Mouse (Mus musculus) C2C12 (cell line): ENCODE results near the gene Dgkd.

Experiments
- CEBPB ChIP-seq: IDR thresholded peaks from one replicate; pipeline ENCODE4 v1.6.1; 2011; ENCODE audit warnings: low read depth, mild to moderate bottlenecking, control low read depth, moderate library complexity
- CTCF ChIP-seq: IDR thresholded peaks from one replicate; pipeline ENCODE4 v1.5.1; 2011; ENCODE audit not compliant: control insufficient read depth, insufficient read depth, insufficient read length
- FOSL1 ChIP-seq: IDR thresholded peaks from one replicate; pipeline ENCODE4 v1.8.0; 2011; ENCODE audit warnings: mild to moderate bottlenecking, low read length; ENCODE audit not compliant: poor library complexity, insufficient read depth, severe bottlenecking
- MAX ChIP-seq: IDR thresholded peaks from one replicate; pipeline ENCODE4 v1.6.1; 2011; ENCODE audit warnings: mild to moderate bottlenecking, control low read depth
- MYOD1 ChIP-seq: IDR thresholded peaks from one replicate; pipeline ENCODE4 v1.6.1; 2011; ENCODE audit warnings: low read depth; ENCODE audit not compliant: control insufficient read depth, insufficient read length
- MYOG ChIP-seq: IDR thresholded peaks from one replicate; pipeline ENCODE4 v1.6.1; 2011; ENCODE audit not compliant: control insufficient read depth, insufficient read length; ENCODE audit errors: extremely low read depth
- USF1 ChIP-seq: IDR thresholded peaks from one replicate; pipeline ENCODE4 v1.6.1; 2011; ENCODE audit warnings: low read depth, mild to moderate bottlenecking, control low read depth, moderate library complexity

DNA sequence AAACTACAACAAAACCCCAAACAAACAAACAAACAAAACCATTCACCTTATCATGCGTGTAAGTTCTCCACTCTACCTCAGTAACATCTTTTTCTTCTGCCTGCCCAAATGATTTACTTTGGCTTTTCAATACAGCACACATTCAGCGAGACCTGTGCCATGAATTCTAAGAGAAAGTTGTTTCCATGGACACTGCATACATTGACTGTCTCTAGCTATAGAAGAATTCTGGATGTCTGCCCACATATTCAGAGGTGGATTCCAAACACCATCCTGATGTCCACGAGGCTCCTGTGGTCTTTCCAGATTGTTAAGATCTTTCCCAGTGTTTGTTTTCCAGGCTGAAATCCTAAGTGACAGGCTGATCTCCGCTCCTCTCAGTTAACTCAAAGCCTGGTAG lies 129.2 kb downstream of the Dgkd start:
- TF ChIP-seq CEBPB (no peak), CTCF (no peak), USF1 (no peak), MYOD1 (no peak), MAX (no peak), FOSL1 (no peak), MYOG (no peak)
